Comparison of ENCODE assay signal across 27 mouse cellular contexts in genomic region chr12:35416583-35416982, GRCm38 (mm10).
A peak's percentile ranks its signal among the peaks of the same experiment; 100 is the strongest.
DNase-seq lines count a peak whose midpoint lies in the region; ATAC-seq and TF ChIP-seq lines count a peak whose summit lies in the region.
"Had no signal": no experiment of that assay in that cellular context is flagged by ENCODE, and none has a peak within 500 bp of the region (broad histone marks: within the 10 kb centered on the region; RNA-seq: fewer than 3 reads in every experiment).

No protein-coding gene starts in this region.

- no peak overlapping the region for H3K4me2 ChIP-seq in lung, postnatal 0 days (replicated peaks; ENCODE audit: low read depth, low read length)
- no peak overlapping the region for H3K4me2 ChIP-seq in midbrain, embryonic 16.5 days (ENCODE audit: low read length)
- no peak overlapping the region for H3K4me2 ChIP-seq in midbrain, postnatal 0 days (ENCODE audit: low read depth, low read length, poor library complexity, severe bottlenecking)
- H3K4me2 ChIP-seq: forebrain, embryonic 13.5 days; heart, embryonic 12.5 days; heart, embryonic 15.5 days; hindbrain, embryonic 14.5 days had no signal

- H3K27me3 ChIP-seq in lung, postnatal 0 days (replicated peaks; ENCODE audit: insufficient read depth, low read length), result no peaks in the 10 kb centered on the region
- no peaks in the 10 kb centered on the region for H3K27me3 ChIP-seq in midbrain, embryonic 16.5 days (ENCODE audit: control insufficient read depth, insufficient read depth, low read depth, low read length)
- no peaks in the 10 kb centered on the region for H3K27me3 ChIP-seq in midbrain, embryonic 10.5 days (ENCODE audit: low read depth, poor library complexity, severe bottlenecking)
- no peaks in the 10 kb centered on the region for H3K27me3 ChIP-seq in midbrain, postnatal 0 days (ENCODE audit: insufficient read depth, low read length)
- H3K27me3 ChIP-seq: forebrain, embryonic 13.5 days; heart, embryonic 12.5 days; heart, embryonic 15.5 days had no signal

- no peaks in the 10 kb centered on the region for H3K36me3 ChIP-seq in lung, postnatal 0 days (ENCODE audit: insufficient read depth, low read length)
- no peaks in the 10 kb centered on the region for H3K36me3 ChIP-seq in midbrain, embryonic 16.5 days (ENCODE audit: control insufficient read depth, insufficient read depth, low read length)
- no peaks in the 10 kb centered on the region for H3K36me3 ChIP-seq in midbrain, embryonic 10.5 days
- H3K36me3 ChIP-seq in midbrain, postnatal 0 days (ENCODE audit: insufficient read depth, low read length), result no peaks in the 10 kb centered on the region
- H3K36me3 ChIP-seq: forebrain, embryonic 10.5 days; heart, embryonic 12.5 days; heart, embryonic 15.5 days had no signal

- no peak for ATAC-seq in lung, postnatal 0 days
- ATAC-seq in midbrain, embryonic 16.5 days, result peak; percentile 58; the same call in 1 of the 2 replicates
- ATAC-seq in midbrain, postnatal 0 days (ENCODE audit: low FRiP score), result 0 out of 2 replicates have a peak, but pooled peaks have one; percentile 38
- no peak for ATAC-seq in cerebellum, adult (ENCODE audit: insufficient number of reproducible peaks, low FRiP score, low TSS enrichment)
- ATAC-seq: activated CD4-positive, CD25-positive, alpha-beta regulatory T cell, adult 4 months; forebrain, embryonic 13.5 days; forebrain, embryonic 16.5 days; hindbrain, postnatal 0 days had no signal

- no peak for TF ChIP-seq EP300 in lung, postnatal 0 days (IDR thresholded peaks at IDR 0.05)

- 50% methylated on average over 5 of the region's 5 CpGs for WGBS in lung, postnatal 0 days
- WGBS in midbrain, embryonic 16.5 days, result 52% methylated on average over 5 of the region's 5 CpGs
- WGBS in midbrain, embryonic 10.5 days, result 81% methylated on average over 5 of the region's 5 CpGs
- 58% methylated on average over 5 of the region's 5 CpGs for WGBS in midbrain, postnatal 0 days

- H3K4me3 ChIP-seq in lung, postnatal 0 days (ENCODE audit: low read depth, low read length), result no peak overlapping the region
- no peak overlapping the region for H3K4me3 ChIP-seq in midbrain, embryonic 16.5 days (ENCODE audit: low read depth, low read length)
- H3K4me3 ChIP-seq in midbrain, embryonic 10.5 days, result no peak overlapping the region
- no peak overlapping the region for H3K4me3 ChIP-seq in midbrain, postnatal 0 days (ENCODE audit: low read depth, low read length)
- H3K4me3 ChIP-seq: forebrain, embryonic 10.5 days; forebrain, embryonic 13.5 days; gastrocnemius, adult 2 months; heart, embryonic 12.5 days; heart, embryonic 15.5 days had no signal

- no peak for TF ChIP-seq CTCF in lung, postnatal 0 days (IDR thresholded peaks at IDR 0.05)
- TF ChIP-seq CTCF in midbrain, postnatal 0 days (IDR thresholded peaks at IDR 0.05), result no peak

- no peaks in the 10 kb centered on the region for H3K4me1 ChIP-seq in lung, postnatal 0 days (ENCODE audit: insufficient read depth, low read depth, low read length)
- no peaks in the 10 kb centered on the region for H3K4me1 ChIP-seq in midbrain, embryonic 16.5 days (ENCODE audit: control insufficient read depth, insufficient read depth, low read length)
- H3K4me1 ChIP-seq in midbrain, embryonic 10.5 days, result no peaks in the 10 kb centered on the region
- no peaks in the 10 kb centered on the region for H3K4me1 ChIP-seq in midbrain, postnatal 0 days (ENCODE audit: insufficient read depth, low read length)
- H3K4me1 ChIP-seq: forebrain, embryonic 10.5 days; forebrain, embryonic 13.5 days; heart, embryonic 12.5 days; heart, embryonic 15.5 days had no signal

- no peak overlapping the region for H3K27ac ChIP-seq in lung, postnatal 0 days (ENCODE audit: low read length)
- no peak overlapping the region for H3K27ac ChIP-seq in midbrain, embryonic 16.5 days (ENCODE audit: low read length)
- no peak overlapping the region for H3K27ac ChIP-seq in midbrain, embryonic 10.5 days (replicated peaks)
- no peak overlapping the region for H3K27ac ChIP-seq in midbrain, postnatal 0 days (ENCODE audit: low read depth, low read length)
- H3K27ac ChIP-seq: forebrain, embryonic 10.5 days; forebrain, embryonic 13.5 days; gastrocnemius, adult 2 months; heart, embryonic 15.5 days; hindbrain, embryonic 14.5 days; hindbrain, postnatal 0 days had no signal

- DNase-seq in embryo, embryonic 10.5 days (ENCODE audit: low spot score), result peak; percentile 3
- DNase-seq in embryo, embryonic 11 days, result no peak
- peak; percentile 10 for DNase-seq in lung, postnatal 0 days (ENCODE audit: low spot score)
- no peak for DNase-seq in lung, adult 18-20 months
- DNase-seq in midbrain, embryonic 10.5 days (ENCODE audit: low spot score), result no peak
- DNase-seq in midbrain, postnatal 0 days (ENCODE audit: low spot score), result no peak
- DNase-seq: adrenal gland, adult 8-10 months; adrenal gland, postnatal 25 days; cerebellum, adult 11 months; cerebellum, adult 2 months; cerebellum, adult 9-11 months; cerebellum, postnatal 25 days; gastrocnemius, adult 2 months; gastrocnemius, postnatal 14 days; heart, adult 18-20 months; heart, postnatal 10 days; heart, postnatal 4 days had no signal

- H3K9me3 ChIP-seq in lung, postnatal 0 days (ENCODE audit: low read length), result no peaks in the 10 kb centered on the region
- no peaks in the 10 kb centered on the region for H3K9me3 ChIP-seq in midbrain, embryonic 16.5 days (replicated peaks; ENCODE audit: control insufficient read depth, low read length, poor library complexity, severe bottlenecking)
- no peaks in the 10 kb centered on the region for H3K9me3 ChIP-seq in midbrain, embryonic 10.5 days (replicated peaks)
- no peaks in the 10 kb centered on the region for H3K9me3 ChIP-seq in midbrain, postnatal 0 days (ENCODE audit: low read length)
- H3K9me3 ChIP-seq: forebrain, embryonic 10.5 days; forebrain, embryonic 13.5 days; heart, embryonic 12.5 days; heart, embryonic 15.5 days had no signal

- no peak overlapping the region for H3K9ac ChIP-seq in lung, postnatal 0 days (replicated peaks; ENCODE audit: low read depth)
- no peak overlapping the region for H3K9ac ChIP-seq in midbrain, embryonic 16.5 days (ENCODE audit: low read depth, low read length)
- H3K9ac ChIP-seq in midbrain, postnatal 0 days (replicated peaks; ENCODE audit: low read length, poor library complexity, severe bottlenecking), result no peak overlapping the region
- H3K9ac ChIP-seq: forebrain, embryonic 13.5 days; heart, embryonic 12.5 days; heart, embryonic 15.5 days; hindbrain, embryonic 14.5 days had no signal

Comparison
In these comparisons a context has a peak if more than half of its experiments do, and no peak if none do; other contexts are left out.
1. DNase-seq: peak in embryo, embryonic 10.5 days (single experiment) and lung, postnatal 0 days (single experiment); none in embryo, embryonic 11 days (single experiment), lung, adult 18-20 months (0 of 2), midbrain, embryonic 10.5 days (single experiment) and midbrain, postnatal 0 days (single experiment).
2. ATAC-seq: peak in midbrain, embryonic 16.5 days (single experiment) and midbrain, postnatal 0 days (single experiment); none in lung, postnatal 0 days (single experiment) and cerebellum, adult (single experiment).